Mouse (Mus musculus) liver, embryonic 15.5 days (tissue): ENCODE measurements around the gene Tfb1m. TPM values are rescaled to one million over a fixed set of nuclear protein-coding genes. Genes with fewer than 3 reads are reported as not detected.

ENCODE experiments used
- ATAC-seq: fragments of 200-750 bp; cut with Nextera tagmentation; 2 replicates; pipeline ENCODE4 v1.8.0; 2017; ENCODE audit warnings: moderate number of reproducible peaks, mild to moderate bottlenecking, moderate library complexity; ENCODE audit not compliant: insufficient read depth
- H3K27ac ChIP-seq: fragments of 300-500 bp; sonication (generic); replicated peaks from 2 replicates; pipeline ENCODE4 v1.5.1; 2015; ENCODE audit warnings: mild to moderate bottlenecking, inconsistent platforms
- H3K27me3 ChIP-seq: fragments of 300-500 bp; sonication (generic); 2 replicates; pipeline ENCODE4 v1.6.1; 2015; ENCODE audit warnings: mild to moderate bottlenecking, inconsistent platforms
- H3K36me3 ChIP-seq: fragments of 300-500 bp; sonication (generic); replicated peaks from 2 replicates; pipeline ENCODE4 v1.6.1; 2015; ENCODE audit warnings: moderate library complexity, mild to moderate bottlenecking, inconsistent platforms
- H3K4me1 ChIP-seq: fragments of 300-500 bp; sonication (generic); replicated peaks from 2 replicates; pipeline ENCODE4 v1.6.1; 2015; ENCODE audit warnings: inconsistent platforms
- H3K4me2 ChIP-seq: fragments of 300-500 bp; sonication (generic); 2 replicates; pipeline ENCODE4 v1.6.1; 2015; ENCODE audit warnings: moderate library complexity, mild to moderate bottlenecking, inconsistent platforms
- H3K4me3 ChIP-seq: fragments of 300-500 bp; sonication (generic); replicated peaks from 2 replicates; pipeline ENCODE4 v1.5.1; 2015; ENCODE audit warnings: mild to moderate bottlenecking, inconsistent platforms
- H3K9ac ChIP-seq: fragments of 300-500 bp; sonication (generic); 2 replicates; pipeline ENCODE4 v1.6.1; 2015; ENCODE audit warnings: moderate library complexity, mild to moderate bottlenecking, inconsistent platforms
- H3K9me3 ChIP-seq: fragments of 300-500 bp; sonication (generic); replicated peaks from 2 replicates; pipeline ENCODE4 v1.6.1; 2016; ENCODE audit warnings: inconsistent platforms
- WGBS: fragments of 180-500 bp; shearing (Covaris S2); methylation state at CpG from one replicate; pipeline ENCODE4 v1.1.7; 2015; ENCODE audit warnings: mixed read lengths; ENCODE audit not compliant: insufficient replicate concordance; 5-methylcytosine and 5-hydroxymethylcytosine counted together
- polyA plus RNA-seq: library from polyadenylated mRNA; unstranded; fragments of >200 nt; fragmentation: Nextera tagmentation; extraction: Ambion mirVana; gene quantifications from 2 replicates; pipeline ENCODE4 v1.2.1, GENCODE M21; 2015

Tfb1m gene
- polyA plus RNA-seq, 1 experiment from 2014 or later: 11.4 TPM

- H3K36me3 ChIP-seq: no peaks in the 10 kb centered on the region
- WGBS: 19% methylated on average over 5 of the region's 5 CpGs
- ATAC-seq: no peak
- H3K27ac ChIP-seq: no peak overlapping the region
- H3K4me2 ChIP-seq: no peak overlapping the region
- peaks cover 7% of the 10 kb centered on the region; the same call in 1 of the 2 replicates for H3K4me1 ChIP-seq
- no peaks in the 10 kb centered on the region for H3K9me3 ChIP-seq
- no peak overlapping the region for H3K4me3 ChIP-seq
- no peak overlapping the region for H3K9ac ChIP-seq
- no peaks in the 10 kb centered on the region for H3K27me3 ChIP-seq
Measured at GRCm38 (mm10) chr17:3491065-3491464, 66.5 kb downstream of the Tfb1m start.

- Histone ChIP-seq H3K4me1 (peaks cover 7% of the 10 kb centered on the region; the same call in 1 of the 2 replicates), H3K4me2 (no peak overlapping the region), H3K9me3 (no peaks in the 10 kb centered on the region), H3K9ac (no peak overlapping the region), H3K4me3 (no peak overlapping the region), H3K36me3 (no peaks in the 10 kb centered on the region), H3K27ac (no peak overlapping the region), H3K27me3 (no peaks in the 10 kb centered on the region)
- no peak for ATAC-seq
- 62% methylated on average over 11 of the region's 11 CpGs for WGBS
Measured at GRCm38 (mm10) chr17:3490216-3490895, 67.2 kb downstream of the Tfb1m start.

GRCm38 (mm10) chr17:3487721-3488601 lies 69.6 kb downstream of the Tfb1m start:
- Histone ChIP-seq H3K4me3 (no peak overlapping the region), H3K9ac (no peak overlapping the region), H3K4me2 (no peak overlapping the region), H3K9me3 (no peaks in the 10 kb centered on the region), H3K4me1 (peaks cover 7% of the 10 kb centered on the region; the same call in 1 of the 2 replicates), H3K36me3 (no peaks in the 10 kb centered on the region), H3K27me3 (no peaks in the 10 kb centered on the region), H3K27ac (no peak overlapping the region)
- no peak for ATAC-seq
- 42% methylated on average over 12 of the region's 12 CpGs for WGBS

- H3K9ac ChIP-seq: no peak overlapping the region
- no peak for ATAC-seq
- no peaks in the 10 kb centered on the region for H3K36me3 ChIP-seq
- WGBS: 79% methylated on average over 4 of the region's 4 CpGs
- H3K4me3 ChIP-seq: no peak overlapping the region
- no peak overlapping the region for H3K27ac ChIP-seq
- no peak overlapping the region for H3K4me2 ChIP-seq
- peaks cover 7% of the 10 kb centered on the region; the same call in 1 of the 2 replicates for H3K4me1 ChIP-seq
- no peaks in the 10 kb centered on the region for H3K27me3 ChIP-seq
- H3K9me3 ChIP-seq: no peaks in the 10 kb centered on the region
Measured at GRCm38 (mm10) chr17:3487211-3487610, 70.4 kb downstream of the Tfb1m start.

- no peaks in the 10 kb centered on the region for H3K9me3 ChIP-seq
- H3K4me1 ChIP-seq: peaks cover 7% of the 10 kb centered on the region; the same call in 1 of the 2 replicates
- ATAC-seq: no peak
- no peaks in the 10 kb centered on the region for H3K36me3 ChIP-seq
- no peaks in the 10 kb centered on the region for H3K27me3 ChIP-seq
- no peak overlapping the region for H3K4me2 ChIP-seq
- no peak overlapping the region for H3K9ac ChIP-seq
- no peak overlapping the region for H3K27ac ChIP-seq
- 62% methylated on average over 7 of the region's 7 CpGs for WGBS
- H3K4me3 ChIP-seq: no peak overlapping the region
Measured at GRCm38 (mm10) chr17:3485851-3486250, 71.7 kb downstream of the Tfb1m start.

- H3K27me3 ChIP-seq: no peaks in the 10 kb centered on the region
Measured at GRCm38 (mm10) chr17:3483091-3483490, 74.5 kb downstream of the Tfb1m start.

GRCm38 (mm10) chr17:3481576-3482575 lies 75.7 kb downstream of the Tfb1m start:
- no peak overlapping the region for H3K9ac ChIP-seq
- H3K27ac ChIP-seq: no peak overlapping the region
- no peaks in the 10 kb centered on the region for H3K9me3 ChIP-seq
- no peak for ATAC-seq
- 63% methylated on average over 7 of the region's 7 CpGs for WGBS
- H3K27me3 ChIP-seq: no peaks in the 10 kb centered on the region
- H3K4me1 ChIP-seq: no peaks in the 10 kb centered on the region
- no peak overlapping the region for H3K4me2 ChIP-seq
- no peaks in the 10 kb centered on the region for H3K36me3 ChIP-seq
- H3K4me3 ChIP-seq: no peak overlapping the region

More at GRCm38 (mm10) chr17:3483091-3483490, 74.5 kb downstream of the Tfb1m start:
- H3K4me3 ChIP-seq: no peak overlapping the region
- no peak for ATAC-seq
- H3K9ac ChIP-seq: no peak overlapping the region
- no peak overlapping the region for H3K4me2 ChIP-seq
- no peak overlapping the region for H3K27ac ChIP-seq
- WGBS: 57% methylated on average over 8 of the region's 8 CpGs
- H3K4me1 ChIP-seq: peaks cover 5% of the 10 kb centered on the region; the same call in 1 of the 2 replicates
- no peaks in the 10 kb centered on the region for H3K9me3 ChIP-seq
- no peaks in the 10 kb centered on the region for H3K36me3 ChIP-seq

GRCm38 (mm10) chr17:3476546-3476945 lies 81.0 kb downstream of the Tfb1m start:
- H3K4me3 ChIP-seq: no peak overlapping the region
- no peak overlapping the region for H3K9ac ChIP-seq
- H3K27me3 ChIP-seq: no peaks in the 10 kb centered on the region
- no peak for ATAC-seq
- H3K27ac ChIP-seq: no peak overlapping the region
- H3K4me1 ChIP-seq: no peaks in the 10 kb centered on the region
- WGBS: 49% methylated on average over 2 of the region's 2 CpGs
- no peak overlapping the region for H3K4me2 ChIP-seq
- no peaks in the 10 kb centered on the region for H3K9me3 ChIP-seq
- H3K36me3 ChIP-seq: no peaks in the 10 kb centered on the region

GRCm38 (mm10) chr17:3472018-3472417 lies 85.6 kb downstream of the Tfb1m start:
- no peaks in the 10 kb centered on the region for H3K9me3 ChIP-seq
- no peak overlapping the region for H3K9ac ChIP-seq
- no peaks in the 10 kb centered on the region for H3K27me3 ChIP-seq
- H3K27ac ChIP-seq: no peak overlapping the region
- WGBS: 59% methylated on average over 6 of the region's 6 CpGs
- ATAC-seq: no peak
- no peak overlapping the region for H3K4me3 ChIP-seq
- no peak overlapping the region for H3K4me2 ChIP-seq
- H3K4me1 ChIP-seq: no peaks in the 10 kb centered on the region
- H3K36me3 ChIP-seq: no peaks in the 10 kb centered on the region
